In the genomic region with DNA sequence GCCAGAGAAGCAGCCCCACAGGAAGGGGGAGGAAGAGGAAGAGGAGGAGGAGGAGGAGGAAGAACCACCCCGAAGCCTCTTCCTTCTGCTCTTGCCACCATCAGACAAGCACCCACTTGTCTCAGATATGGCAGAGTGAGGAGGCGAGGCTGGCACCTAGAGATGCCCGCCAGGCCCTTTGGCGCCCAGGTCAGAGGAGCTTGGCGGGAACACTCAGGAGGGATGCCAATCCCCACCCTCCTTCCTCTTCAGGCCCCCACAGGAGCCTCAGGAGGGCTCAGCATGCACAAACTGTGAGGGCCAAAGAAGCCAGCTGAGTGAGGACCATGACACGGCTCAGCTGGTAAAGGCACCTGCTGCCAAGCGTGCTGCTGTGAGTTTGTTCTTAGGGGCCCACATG, we compare ENCODE assay signal across 21 mouse cellular contexts. TPM values are rescaled to one million over a fixed set of nuclear protein-coding genes. Genes with fewer than 3 reads are reported as not detected.
"Had no signal": no experiment of that assay in that cellular context is flagged by ENCODE, and none has a peak within 500 bp of the region (broad histone marks: within the 10 kb centered on the region; RNA-seq: fewer than 3 reads in every experiment).

No protein-coding gene starts in this region.

- H3K9me3 ChIP-seq: heart, embryonic 15.5 days; hindbrain, embryonic 10.5 days; hindbrain, embryonic 12.5 days; intestine, embryonic 15.5 days; limb, embryonic 10.5 days; limb, embryonic 12.5 days; liver, embryonic 13.5 days; liver, embryonic 15.5 days had no signal

- ATAC-seq: inflammation-experienced regulatory T-cells, adult 6 months; intestine, embryonic 15.5 days; intestine, postnatal 0 days had no signal

- H3K4me2 ChIP-seq: heart, embryonic 11.5 days; hindbrain, embryonic 12.5 days; hindbrain, embryonic 14.5 days; intestine, embryonic 15.5 days; limb, embryonic 12.5 days; liver, embryonic 11.5 days; liver, embryonic 13.5 days; liver, embryonic 15.5 days had no signal

- H3K27ac ChIP-seq: gastrocnemius, adult 2 months; hindbrain, embryonic 12.5 days; hindbrain, embryonic 14.5 days; intestine, embryonic 15.5 days; layer of hippocampus, adult 2 months; left cerebral cortex, adult 2 months; limb, embryonic 10.5 days; limb, embryonic 12.5 days; liver, embryonic 13.5 days; liver, embryonic 15.5 days had no signal

- H3K4me3 ChIP-seq: gastrocnemius, adult 2 months; heart, embryonic 15.5 days; hindbrain, embryonic 10.5 days; hindbrain, embryonic 12.5 days; intestine, embryonic 15.5 days; layer of hippocampus, adult 2 months; left cerebral cortex, adult 2 months; limb, embryonic 10.5 days; limb, embryonic 12.5 days; liver, embryonic 13.5 days; liver, embryonic 15.5 days had no signal

- DNase-seq: gastrocnemius, postnatal 25 days; liver; liver, embryonic 13.5 days had no signal

- H3K36me3 ChIP-seq: heart, embryonic 15.5 days; hindbrain, embryonic 10.5 days; hindbrain, embryonic 12.5 days; intestine, embryonic 15.5 days; limb, embryonic 10.5 days; limb, embryonic 12.5 days; liver, embryonic 13.5 days; liver, embryonic 15.5 days had no signal

- H3K9ac ChIP-seq: heart, embryonic 15.5 days; hindbrain, embryonic 12.5 days; hindbrain, embryonic 14.5 days; intestine, embryonic 15.5 days; limb, embryonic 12.5 days; liver, embryonic 13.5 days; liver, embryonic 15.5 days had no signal

RNA-seq across cellular contexts. Expression of a gene that starts 4.2 kb away (rescaled TPM):
- total RNA-seq: layer of hippocampus, postnatal 25 days; left cerebral cortex, postnatal 36 days had no signal
- polyA plus RNA-seq: inflammation-experienced regulatory T-cells, adult 6 months; intestine, postnatal 0 days; kidney, embryonic 14.5 days; liver, embryonic 15.5 days had no signal

RNA-seq across cellular contexts. Expression of a gene that starts 32.7 kb away (rescaled TPM):
- total RNA-seq: gastrocnemius, postnatal 25 days; layer of hippocampus, adult 2 months; layer of hippocampus, postnatal 25 days; left cerebral cortex, adult 2 months had no signal
- polyA plus RNA-seq: hindbrain, embryonic 12.5 days; kidney, embryonic 14.5 days had no signal
